Mouse (Mus musculus) hindbrain, postnatal 0 days (tissue): Measurements from ENCODE around the gene Pnmt. TPM values are rescaled to one million over a fixed set of nuclear protein-coding genes. Genes with fewer than 3 reads are reported as not detected.

Source experiments
- ATAC-seq: fragments of 200-750 bp; cut with Nextera tagmentation; 2 replicates; pipeline ENCODE4 v1.8.0; 2017; ENCODE audit warnings: mild to moderate bottlenecking, moderate TSS enrichment, moderate library complexity
- DNase-seq: peaks from one replicate; pipeline ENCODE4 v3.0.0-alpha.2; 2015; ENCODE audit warnings: low spot score
- H3K27ac ChIP-seq: fragments of 300-500 bp; sonication (generic); 2 replicates; pipeline ENCODE4 v1.5.1; 2014; ENCODE audit warnings: mild to moderate bottlenecking
- H3K27me3 ChIP-seq: fragments of 300-500 bp; sonication (generic); 2 replicates; pipeline ENCODE4 v1.6.1; 2014; ENCODE audit warnings: low read length, mixed read lengths; ENCODE audit not compliant: insufficient read depth
- H3K36me3 ChIP-seq: fragments of 300-500 bp; sonication (generic); 2 replicates; pipeline ENCODE4 v1.6.1; 2014; ENCODE audit warnings: low read length, mixed read lengths; ENCODE audit not compliant: insufficient read depth
- H3K4me1 ChIP-seq: fragments of 300-500 bp; sonication (generic); 2 replicates; pipeline ENCODE4 v1.6.1; 2014; ENCODE audit warnings: antibody characterized with exemption, low read length, mixed read lengths; ENCODE audit not compliant: insufficient read depth
- H3K4me2 ChIP-seq: fragments of 300-500 bp; sonication (generic); 2 replicates; pipeline ENCODE4 v1.6.1; 2014; ENCODE audit warnings: low read depth, mild to moderate bottlenecking, low read length, moderate library complexity, mixed read lengths
- H3K4me3 ChIP-seq: fragments of 300-500 bp; sonication (generic); 2 replicates; pipeline ENCODE4 v1.5.1; 2014; ENCODE audit warnings: low read length
- H3K9ac ChIP-seq: fragments of 300-500 bp; sonication (generic); replicated peaks from 2 replicates; pipeline ENCODE4 v1.6.1; 2014; ENCODE audit warnings: mild to moderate bottlenecking, low read length, moderate library complexity, mixed read lengths
- H3K9me3 ChIP-seq: fragments of 300-500 bp; sonication (generic); 2 replicates; pipeline ENCODE4 v1.6.1; 2016; ENCODE audit warnings: low read length, mixed read lengths
- CTCF ChIP-seq: IDR thresholded peaks from 2 replicates; pipeline ENCODE4 v1.5.1; 2016; ENCODE audit warnings: antibody characterized with exemption, control low read depth, low read depth
- WGBS: fragments of 180-500 bp; shearing (Covaris S2); extraction: QIAGEN DNeasy Blood & Tissue Kit; methylation state at CpG from one replicate; pipeline ENCODE4 v1.1.7; 2014; 5-methylcytosine and 5-hydroxymethylcytosine counted together
- polyA plus RNA-seq: library from polyadenylated mRNA; unstranded; fragments of >200 nt; fragmentation: Nextera tagmentation; extraction: Ambion mirVana; gene quantifications from 2 replicates; pipeline ENCODE4 v1.2.1, GENCODE M21; 2015
- total RNA-seq: library from RNA; depleted of rRNA; stranded (reverse); fragments of >200 nt; gene quantifications from 2 replicates; pipeline ENCODE4 v1.2.3, GENCODE M21; 2014

Gene Pnmt
- total and polyA plus RNA-seq, 2 experiments from 2014 or later, result 5.4 TPM

DNA sequence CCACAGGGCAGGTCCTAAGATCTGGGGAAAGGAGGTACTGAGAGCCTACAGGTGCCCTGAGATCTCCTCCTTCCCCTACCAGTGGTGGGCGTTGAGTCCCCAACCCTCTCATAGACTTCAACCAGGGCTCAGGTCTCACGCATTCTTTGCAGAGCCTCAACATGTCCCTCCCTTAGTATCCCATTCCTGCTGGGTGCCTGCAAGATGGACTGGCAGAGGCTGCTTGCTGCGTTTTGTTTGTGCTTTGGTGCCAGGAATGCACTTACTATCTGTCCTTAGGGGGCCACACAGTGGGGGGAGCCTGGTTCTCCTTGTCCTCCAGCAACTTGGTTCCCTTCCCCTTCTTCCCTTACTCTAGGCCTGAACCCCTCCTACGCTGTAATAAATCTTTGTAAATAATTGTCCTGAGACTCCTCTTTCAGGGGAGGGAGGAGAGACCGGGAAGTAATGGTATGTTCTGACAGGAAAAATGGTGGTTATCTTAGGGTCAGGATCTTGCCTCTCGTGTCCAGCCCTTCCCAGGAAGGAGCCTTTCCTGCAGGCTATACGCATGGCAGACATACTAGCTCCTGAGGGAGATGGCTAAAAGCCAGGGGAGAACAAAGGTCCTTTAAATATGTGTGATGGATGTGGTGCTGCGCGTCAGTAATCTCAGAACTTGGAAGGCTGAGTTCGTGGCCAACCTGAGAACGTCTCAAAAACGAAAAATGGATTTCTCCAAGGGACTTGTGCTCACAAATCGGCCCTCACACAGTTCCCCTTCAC lies 28.7 kb upstream of the Pnmt start:
- no peaks in the 10 kb centered on the region for H3K36me3 ChIP-seq
- H3K4me3 ChIP-seq, result peak overlapping the region; percentile 71
- peak overlapping the region; percentile 86 for H3K4me2 ChIP-seq
- WGBS, result 12% methylated on average over 13 of the region's 13 CpGs
- 0 out of 2 replicates have a peak, but pooled peaks cover 5% of the 10 kb centered on the region for H3K27me3 ChIP-seq
- ATAC-seq (no peak), DNase-seq (no peak)
- H3K27ac ChIP-seq, result peak overlapping the region; percentile 91
- TF ChIP-seq CTCF, result no peak
- no peaks in the 10 kb centered on the region for H3K9me3 ChIP-seq
- peaks cover 7% of the 10 kb centered on the region for H3K4me1 ChIP-seq
- 0 out of 2 replicates have a peak overlapping the region, but pooled peaks have one; percentile 18 for H3K9ac ChIP-seq

DNA sequence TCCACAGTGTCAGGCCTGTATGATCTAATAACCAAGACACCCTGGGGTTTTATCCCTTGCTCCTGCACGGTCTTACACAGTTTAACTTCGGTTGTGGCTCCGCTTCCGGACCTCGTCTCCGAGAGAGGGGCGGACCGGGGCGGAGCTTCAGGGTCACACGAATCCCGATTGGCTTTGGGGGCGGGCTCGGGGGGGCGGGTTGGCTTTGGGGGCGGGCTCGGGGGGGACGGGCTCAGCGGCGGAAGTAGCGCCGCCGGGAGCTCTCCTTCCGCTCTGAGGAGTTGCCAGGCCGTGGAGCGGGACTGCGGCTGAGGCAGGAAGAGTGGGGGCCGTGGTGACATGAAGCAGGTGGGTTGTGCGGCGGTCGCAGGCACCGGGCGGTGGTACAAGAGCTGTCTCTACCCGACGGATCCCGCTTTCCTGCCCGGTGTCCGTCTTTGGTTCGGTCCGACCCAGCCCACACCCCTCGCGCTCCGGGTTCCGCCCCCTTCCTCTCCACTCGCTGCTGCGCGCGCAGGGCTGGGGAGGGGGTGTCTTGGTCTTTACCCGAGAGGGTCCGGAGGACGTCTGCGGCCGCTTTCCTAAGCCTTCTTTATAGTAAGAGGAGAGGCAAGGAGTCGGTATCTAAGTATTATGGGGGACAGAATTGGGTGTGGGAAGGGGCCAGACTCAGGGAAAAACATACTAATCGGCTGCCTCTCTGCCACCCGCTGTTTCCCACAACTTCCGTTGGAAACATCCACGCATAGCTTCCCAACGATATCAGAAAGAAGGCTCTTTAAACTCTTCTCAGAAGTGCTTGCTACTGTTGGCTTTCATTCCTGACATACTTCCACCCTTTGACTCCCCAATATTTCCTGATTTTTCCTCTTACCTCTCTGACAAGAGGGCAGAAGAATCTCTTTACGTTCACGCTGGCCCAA lies 27.8 kb upstream of the Pnmt start, which contains the start of gene Stard3:
Gene Stard3, plus strand, starts transcription at position 208 of the 923 bp plus-strand sequence.
- Histone ChIP-seq H3K36me3 (no peaks in the 10 kb centered on the region), H3K4me2 (peak within 1 kb of the TSS; percentile 86), H3K9me3 (no peaks in the 10 kb centered on the region), H3K27me3 (no peaks in the 10 kb centered on the region), H3K9ac (peak within 1 kb of the TSS; percentile 63), H3K4me1 (peaks cover 7% of the 10 kb centered on the region), H3K4me3 (peak within 1 kb of the TSS; percentile 71), H3K27ac (peak within 1 kb of the TSS; percentile 91)
- peak; percentile 92 for ATAC-seq
- TF ChIP-seq CTCF, result no peak
- peak; percentile 95 for DNase-seq
- WGBS, result under 1% methylated on average over 57 of the region's 60 CpGs

DNA sequence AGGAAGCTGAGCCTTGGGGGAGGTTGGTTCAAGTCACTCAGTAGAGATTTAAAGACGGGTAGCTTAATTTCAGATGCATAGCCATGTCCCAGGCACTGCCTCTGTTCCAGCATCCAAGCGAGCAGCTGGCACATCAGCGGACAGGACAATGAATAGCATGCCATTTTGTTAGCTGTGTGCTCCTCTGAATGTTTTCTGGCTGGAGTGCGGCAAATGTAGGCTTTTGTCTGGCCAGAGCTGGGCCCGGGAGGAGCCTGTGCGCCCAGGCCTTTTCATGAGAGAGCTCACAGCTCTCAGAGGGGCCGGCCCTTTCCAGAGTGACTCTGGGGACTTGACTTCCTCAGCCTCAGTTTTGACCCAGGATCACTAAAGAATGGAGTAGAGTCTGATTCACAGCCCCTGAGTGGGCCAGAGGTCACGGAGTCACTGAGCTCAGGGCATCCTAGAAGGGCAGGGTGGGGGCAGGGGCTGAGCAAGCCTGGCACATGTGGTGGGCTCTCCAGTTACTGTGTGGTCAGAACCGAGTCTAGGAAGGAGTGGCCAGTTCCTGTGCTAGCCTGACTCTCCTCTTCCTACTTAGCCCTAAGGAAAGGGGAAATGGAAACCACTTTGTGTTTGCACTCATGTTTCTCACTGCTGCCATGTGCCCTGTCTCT lies 25.3 kb upstream of the Pnmt start:
- H3K4me2 ChIP-seq, result no peak overlapping the region
- H3K9me3 ChIP-seq, result no peaks in the 10 kb centered on the region
- peak overlapping the region; percentile 64 for H3K27ac ChIP-seq
- no peaks in the 10 kb centered on the region for H3K27me3 ChIP-seq
- DNase-seq (peak; percentile 47), ATAC-seq (peak; percentile 41)
- WGBS, result 22% methylated on average over 9 of the region's 9 CpGs
- H3K4me1 ChIP-seq, result peaks cover 7% of the 10 kb centered on the region
- peak overlapping the region; percentile 33; the same call in 1 of the 2 replicates for H3K9ac ChIP-seq
- H3K4me3 ChIP-seq, result no peak overlapping the region
- no peaks in the 10 kb centered on the region for H3K36me3 ChIP-seq
- TF ChIP-seq CTCF, result no peak

DNA sequence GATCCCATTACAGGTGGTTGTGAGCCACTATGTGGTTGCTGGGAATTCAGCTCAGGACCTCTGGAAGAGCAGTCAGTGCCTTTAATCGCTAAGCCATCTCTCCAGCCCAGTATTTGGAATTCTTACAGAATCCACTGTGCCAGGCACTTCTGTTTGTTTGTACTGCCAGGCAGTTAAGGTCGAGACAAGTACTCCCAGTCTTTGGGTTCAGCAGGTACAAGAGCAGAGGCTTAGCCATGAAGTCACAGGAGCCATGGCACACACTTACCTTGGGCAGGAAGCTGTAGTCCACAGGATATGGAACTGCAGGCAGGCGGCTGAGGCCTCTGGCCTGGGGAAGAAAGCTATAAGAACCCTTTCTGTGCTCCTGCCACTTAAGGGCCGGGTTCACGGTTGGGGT lies 22.4 kb upstream of the Pnmt start:
- no peak overlapping the region for H3K4me2 ChIP-seq
- H3K4me1 ChIP-seq, result peaks cover 7% of the 10 kb centered on the region
- DNase-seq, result no peak
- H3K36me3 ChIP-seq, result no peaks in the 10 kb centered on the region
- WGBS, result 84% methylated on average over 5 of the region's 5 CpGs
- no peak for TF ChIP-seq CTCF
- no peaks in the 10 kb centered on the region for H3K27me3 ChIP-seq
- no peak overlapping the region for H3K27ac ChIP-seq
- H3K9me3 ChIP-seq, result no peaks in the 10 kb centered on the region
- H3K4me3 ChIP-seq, result no peak overlapping the region
- H3K9ac ChIP-seq, result no peak overlapping the region
- ATAC-seq, result no peak

DNA sequence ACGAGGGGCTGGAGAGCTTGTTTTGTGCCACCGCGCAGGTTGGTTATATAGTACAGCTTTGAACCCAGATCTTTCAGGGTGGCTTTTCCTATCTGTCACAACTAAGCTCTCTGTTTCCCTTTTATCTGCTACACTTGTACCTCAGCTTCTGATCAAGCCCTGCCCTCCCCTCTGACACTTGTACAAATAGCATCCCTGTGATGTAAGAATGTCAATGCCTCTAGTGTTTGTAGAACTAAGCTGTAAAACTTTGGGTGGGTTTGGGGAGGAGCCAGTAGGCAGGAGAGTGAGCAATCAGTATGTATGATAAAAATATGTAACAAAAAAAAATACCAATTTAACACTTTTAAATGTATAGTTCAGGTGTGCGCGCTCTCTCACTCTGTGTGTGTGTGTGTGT lies 21.8 kb upstream of the Pnmt start:
- ATAC-seq (no peak), DNase-seq (no peak)
- no peak overlapping the region for H3K4me2 ChIP-seq
- H3K27ac ChIP-seq, result no peak overlapping the region
- H3K27me3 ChIP-seq, result no peaks in the 10 kb centered on the region
- TF ChIP-seq CTCF, result no peak
- no peaks in the 10 kb centered on the region for H3K9me3 ChIP-seq
- 93% methylated on average over 5 of the region's 5 CpGs for WGBS
- no peaks in the 10 kb centered on the region for H3K36me3 ChIP-seq
- peaks cover 1% of the 10 kb centered on the region for H3K4me1 ChIP-seq
- H3K9ac ChIP-seq, result no peak overlapping the region
- no peak overlapping the region for H3K4me3 ChIP-seq

DNA sequence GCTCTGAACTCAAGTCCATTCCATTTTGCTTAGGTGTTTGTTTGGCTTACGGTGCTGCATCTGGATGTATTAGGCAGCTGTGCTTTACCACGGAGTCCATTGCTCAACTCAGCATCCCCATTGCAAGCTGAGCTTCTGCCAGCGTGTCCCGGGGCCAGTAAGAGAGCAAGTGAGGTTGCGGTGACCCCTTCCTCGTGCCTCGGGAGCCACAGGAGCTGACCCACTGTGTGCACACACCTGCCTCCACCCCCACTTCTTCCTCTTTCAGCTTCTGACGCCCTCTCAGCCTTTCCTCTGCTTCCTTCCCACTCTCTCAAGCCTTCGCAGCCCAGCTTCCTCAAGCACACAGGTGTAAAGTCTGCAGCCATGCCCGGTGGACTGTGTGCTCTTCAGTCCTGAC lies 20.0 kb upstream of the Pnmt start:
- H3K27ac ChIP-seq, result no peak overlapping the region
- no peak overlapping the region for H3K4me3 ChIP-seq
- no peaks in the 10 kb centered on the region for H3K27me3 ChIP-seq
- H3K4me1 ChIP-seq, result no peaks in the 10 kb centered on the region; the same call in 1 of the 2 replicates
- no peaks in the 10 kb centered on the region for H3K9me3 ChIP-seq
- WGBS, result 82% methylated on average over 10 of the region's 10 CpGs
- no peak overlapping the region for H3K9ac ChIP-seq
- H3K4me2 ChIP-seq, result no peak overlapping the region
- TF ChIP-seq CTCF, result no peak
- ATAC-seq (no peak), DNase-seq (no peak)
- H3K36me3 ChIP-seq, result no peaks in the 10 kb centered on the region
